Mouse (Mus musculus): Measurements from ENCODE around the gene Slc2a5. TPM values are rescaled to one million over a fixed set of nuclear protein-coding genes. Genes with fewer than 3 reads are reported as not detected.
A peak's percentile ranks its signal among the peaks of the same experiment; 100 is the strongest.

Slc2a5 gene
- polyA plus RNA-seq (2015; fragmentation: Nextera tagmentation; extraction: Ambion mirVana): 2.2 TPM in 2 replicates

GRCm38 (mm10) chr4:150119055-150119454 lies at the start of gene Slc2a5:
Gene Slc2a5, plus strand, starts transcription at chr4:150119283.
- ATAC-seq: no peak
- no peaks in the 10 kb centered on the region for H3K27me3 ChIP-seq (replicated peaks)
- H3K36me3 ChIP-seq: no peaks in the 10 kb centered on the region
- peak within 1 kb of the TSS; percentile 45 for H3K4me2 ChIP-seq (replicated peaks)
- 21% methylated on average over 15 of the region's 15 CpGs for WGBS
- 0 out of 2 replicates have a peak within 1 kb of the TSS, but pooled peaks have one; percentile 27 for H3K27ac ChIP-seq
- no peak within 1 kb of the TSS for H3K9ac ChIP-seq
- peaks cover 24% of the 10 kb centered on the region for H3K4me1 ChIP-seq (replicated peaks)
- H3K9me3 ChIP-seq: no peaks in the 10 kb centered on the region
- H3K4me3 ChIP-seq (replicated peaks): no peak within 1 kb of the TSS

- H3K27me3 ChIP-seq (replicated peaks): no peaks in the 10 kb centered on the region
- 0 out of 2 replicates have a peak, but pooled peaks cover 4% of the 10 kb centered on the region for H3K4me1 ChIP-seq (replicated peaks)
- H3K4me3 ChIP-seq (replicated peaks): no peak overlapping the region
- no peaks in the 10 kb centered on the region for H3K36me3 ChIP-seq
- H3K9me3 ChIP-seq: no peaks in the 10 kb centered on the region
- H3K27ac ChIP-seq: no peak overlapping the region
- 35% methylated on average over 8 of the region's 8 CpGs for WGBS
- ATAC-seq: 0 out of 2 replicates have a peak, but pooled peaks have one; percentile 31
- no peak overlapping the region for H3K9ac ChIP-seq
- H3K4me2 ChIP-seq (replicated peaks): no peak overlapping the region
Measured at GRCm38 (mm10) chr4:150070136-150070535, 48.9 kb upstream of the Slc2a5 start.

GRCm38 (mm10) chr4:150072416-150073101 lies 46.5 kb upstream of the Slc2a5 start:
- 55% methylated on average over 15 of the region's 15 CpGs for WGBS
- Histone ChIP-seq H3K4me3 (replicated peaks) (no peak overlapping the region), H3K27ac (no peak overlapping the region), H3K27me3 (replicated peaks) (no peaks in the 10 kb centered on the region), H3K4me1 (replicated peaks) (peaks cover 15% of the 10 kb centered on the region; the same call in 1 of the 2 replicates), H3K9me3 (no peaks in the 10 kb centered on the region), H3K9ac (no peak overlapping the region), H3K36me3 (no peaks in the 10 kb centered on the region), H3K4me2 (replicated peaks) (no peak overlapping the region)
- 0 out of 2 replicates have a peak, but pooled peaks have one; percentile 5 for ATAC-seq

- no peaks in the 10 kb centered on the region for H3K36me3 ChIP-seq
- no peak overlapping the region for H3K4me3 ChIP-seq (replicated peaks)
- no peak overlapping the region for H3K27ac ChIP-seq
- 24% methylated on average over 8 of the region's 8 CpGs for WGBS
- 0 out of 2 replicates have a peak, but pooled peaks have one; percentile 18 for ATAC-seq
- H3K27me3 ChIP-seq (replicated peaks): no peaks in the 10 kb centered on the region
- peaks cover 15% of the 10 kb centered on the region; the same call in 1 of the 2 replicates for H3K4me1 ChIP-seq (replicated peaks)
- no peak overlapping the region for H3K9ac ChIP-seq
- H3K9me3 ChIP-seq: no peaks in the 10 kb centered on the region
- no peak overlapping the region for H3K4me2 ChIP-seq (replicated peaks)
Measured at GRCm38 (mm10) chr4:150073102-150073473, 46.0 kb upstream of the Slc2a5 start.

- Histone ChIP-seq H3K36me3 (no peaks in the 10 kb centered on the region), H3K4me3 (replicated peaks) (no peak overlapping the region), H3K27me3 (replicated peaks) (no peaks in the 10 kb centered on the region), H3K9me3 (no peaks in the 10 kb centered on the region), H3K4me2 (replicated peaks) (no peak overlapping the region), H3K9ac (no peak overlapping the region), H3K4me1 (replicated peaks) (peaks cover 11% of the 10 kb centered on the region; the same call in 1 of the 2 replicates), H3K27ac (no peak overlapping the region)
- WGBS: 70% methylated on average over 7 of the region's 7 CpGs
- no peak for ATAC-seq
Measured at GRCm38 (mm10) chr4:150075350-150075749, 43.7 kb upstream of the Slc2a5 start.

- Histone ChIP-seq H3K27ac (no peak overlapping the region), H3K36me3 (no peaks in the 10 kb centered on the region), H3K4me1 (replicated peaks) (peaks cover 11% of the 10 kb centered on the region; the same call in 1 of the 2 replicates), H3K4me2 (replicated peaks) (no peak overlapping the region), H3K9me3 (no peaks in the 10 kb centered on the region), H3K9ac (no peak overlapping the region), H3K27me3 (replicated peaks) (no peaks in the 10 kb centered on the region), H3K4me3 (replicated peaks) (no peak overlapping the region)
- WGBS: 34% methylated on average over 18 of the region's 18 CpGs
- no peak for ATAC-seq
Measured at GRCm38 (mm10) chr4:150076147-150076546, 42.9 kb upstream of the Slc2a5 start.

- H3K27ac ChIP-seq: no peak overlapping the region
- no peak overlapping the region for H3K4me3 ChIP-seq (replicated peaks)
- no peaks in the 10 kb centered on the region for H3K27me3 ChIP-seq (replicated peaks)
- no peak overlapping the region for H3K9ac ChIP-seq
- H3K4me2 ChIP-seq (replicated peaks): no peak overlapping the region
- no peaks in the 10 kb centered on the region for H3K36me3 ChIP-seq
- 88% methylated on average over 2 of the region's 2 CpGs for WGBS
- no peaks in the 10 kb centered on the region for H3K9me3 ChIP-seq
- no peak for ATAC-seq
- peaks cover 11% of the 10 kb centered on the region; the same call in 1 of the 2 replicates for H3K4me1 ChIP-seq (replicated peaks)
Measured at GRCm38 (mm10) chr4:150078646-150079045, 40.4 kb upstream of the Slc2a5 start.

- Histone ChIP-seq H3K27ac (no peak overlapping the region), H3K4me3 (replicated peaks) (no peak overlapping the region), H3K9me3 (no peaks in the 10 kb centered on the region), H3K9ac (no peak overlapping the region), H3K4me1 (replicated peaks) (peaks cover 11% of the 10 kb centered on the region; the same call in 1 of the 2 replicates), H3K27me3 (replicated peaks) (no peaks in the 10 kb centered on the region), H3K4me2 (replicated peaks) (no peak overlapping the region), H3K36me3 (no peaks in the 10 kb centered on the region)
- no peak for ATAC-seq
- 82% methylated on average over 7 of the region's 7 CpGs for WGBS
Measured at GRCm38 (mm10) chr4:150079244-150079643, 39.8 kb upstream of the Slc2a5 start.

GRCm38 (mm10) chr4:150080330-150080967 lies 38.6 kb upstream of the Slc2a5 start:
- peaks cover 9% of the 10 kb centered on the region; the same call in 1 of the 2 replicates for H3K4me1 ChIP-seq (replicated peaks)
- WGBS: 70% methylated on average over 11 of the region's 11 CpGs
- no peaks in the 10 kb centered on the region for H3K27me3 ChIP-seq (replicated peaks)
- 0 out of 2 replicates have a peak overlapping the region, but pooled peaks have one; percentile 27 for H3K27ac ChIP-seq
- no peak for ATAC-seq
- no peaks in the 10 kb centered on the region for H3K36me3 ChIP-seq
- no peak overlapping the region for H3K4me3 ChIP-seq (replicated peaks)
- peaks cover 2% of the 10 kb centered on the region; the same call in 1 of the 2 replicates for H3K9me3 ChIP-seq
- no peak overlapping the region for H3K4me2 ChIP-seq (replicated peaks)
- no peak overlapping the region for H3K9ac ChIP-seq

- no peak overlapping the region for H3K27ac ChIP-seq
- peaks cover 3% of the 10 kb centered on the region; the same call in 1 of the 2 replicates for H3K9me3 ChIP-seq
- H3K27me3 ChIP-seq (replicated peaks): peaks cover 4% of the 10 kb centered on the region; the same call in 1 of the 2 replicates
- 74% methylated on average over 4 of the region's 4 CpGs for WGBS
- peaks cover 13% of the 10 kb centered on the region for H3K4me1 ChIP-seq (replicated peaks)
- no peak overlapping the region for H3K4me3 ChIP-seq (replicated peaks)
- ATAC-seq: no peak
- no peak overlapping the region for H3K9ac ChIP-seq
- H3K36me3 ChIP-seq: no peaks in the 10 kb centered on the region
- no peak overlapping the region for H3K4me2 ChIP-seq (replicated peaks)
Measured at GRCm38 (mm10) chr4:150085366-150085765, 33.7 kb upstream of the Slc2a5 start.

- H3K4me2 ChIP-seq (replicated peaks): peak overlapping the region; percentile 100
- H3K4me1 ChIP-seq (replicated peaks): peaks cover 13% of the 10 kb centered on the region
- peak overlapping the region; percentile 36; the same call in 1 of the 2 replicates for H3K27ac ChIP-seq
- no peak overlapping the region for H3K9ac ChIP-seq
- peaks cover 3% of the 10 kb centered on the region; the same call in 1 of the 2 replicates for H3K9me3 ChIP-seq
- no peaks in the 10 kb centered on the region for H3K36me3 ChIP-seq
- H3K4me3 ChIP-seq (replicated peaks): peak overlapping the region; percentile 71
- WGBS: 4% methylated on average over 7 of the region's 7 CpGs
- peaks cover 4% of the 10 kb centered on the region; the same call in 1 of the 2 replicates for H3K27me3 ChIP-seq (replicated peaks)
- no peak for ATAC-seq
Measured at GRCm38 (mm10) chr4:150086841-150087160, 32.3 kb upstream of the Slc2a5 start.

- Histone ChIP-seq H3K4me2 (replicated peaks) (peak within 1 kb of the TSS; percentile 100), H3K9ac (peak within 1 kb of the TSS; percentile 77), H3K4me1 (replicated peaks) (peaks cover 13% of the 10 kb centered on the region), H3K4me3 (replicated peaks) (peak within 1 kb of the TSS; percentile 71), H3K36me3 (no peaks in the 10 kb centered on the region), H3K27ac (peak within 1 kb of the TSS; percentile 76), H3K9me3 (peaks cover 3% of the 10 kb centered on the region; the same call in 1 of the 2 replicates), H3K27me3 (replicated peaks) (peaks cover 4% of the 10 kb centered on the region; the same call in 1 of the 2 replicates)
- under 1% methylated on average over 56 of the region's 56 CpGs for WGBS
- peak; percentile 97 for ATAC-seq
Measured at GRCm38 (mm10) chr4:150087161-150087889, 31.8 kb upstream of the Slc2a5 start, which contains the start of gene Gpr157. Gene Gpr157, plus strand, starts transcription at chr4:150087365.

Data from intestine, embryonic 15.5 days (tissue).